Mouse (Mus musculus) erythroblast, embryonic 14.5 days (primary cell): Measurements from ENCODE around the gene Stk10.

Source experiments
- GATA1 ChIP-seq: IDR thresholded peaks from 2 replicates; pipeline ENCODE4 v1.6.1; 2012; ENCODE audit warnings: low read length, inconsistent platforms, mixed read lengths
- TAL1 ChIP-seq: IDR thresholded peaks from 3 replicates; pipeline ENCODE4 v1.6.1; 2012; ENCODE audit warnings: low read length, inconsistent platforms, mixed read lengths

- TF ChIP-seq GATA1 (no peak), TAL1 (no peak)
Measured at GRCm38 (mm10) chr11:32568637-32569293, 35.7 kb downstream of the Stk10 start.
